Mouse (Mus musculus) intestine, embryonic 16.5 days (tissue): ENCODE data around the gene Numbl. TPM values are rescaled to one million over a fixed set of nuclear protein-coding genes. Genes with fewer than 3 reads are reported as not detected.

Experiments used
- ATAC-seq: fragments of 200-750 bp; cut with Nextera tagmentation; 2 replicates; pipeline ENCODE4 v1.8.0; 2017; ENCODE audit warnings: moderate TSS enrichment, moderate library complexity
- H3K27ac ChIP-seq: fragments of 300-500 bp; sonication (generic); 2 replicates; pipeline ENCODE4 v1.5.1; 2014; ENCODE audit warnings: mild to moderate bottlenecking, low read length
- H3K27me3 ChIP-seq: fragments of 300-500 bp; sonication (generic); replicated peaks from 2 replicates; pipeline ENCODE4 v1.6.1; 2014; ENCODE audit warnings: low read length, control low read depth, mixed read lengths; ENCODE audit not compliant: control insufficient read depth, insufficient read depth
- H3K36me3 ChIP-seq: fragments of 300-500 bp; sonication (generic); 2 replicates; pipeline ENCODE4 v1.6.1; 2014; ENCODE audit warnings: low read length, control low read depth; ENCODE audit not compliant: control insufficient read depth, insufficient read depth
- H3K4me1 ChIP-seq: fragments of 300-500 bp; sonication (generic); 2 replicates; pipeline ENCODE4 v1.6.1; 2014; ENCODE audit warnings: low read length, control low read depth, mixed read lengths; ENCODE audit not compliant: control insufficient read depth, insufficient read depth
- H3K4me2 ChIP-seq: fragments of 300-500 bp; sonication (generic); 2 replicates; pipeline ENCODE4 v1.6.1; 2014; ENCODE audit warnings: low read depth, low read length, control low read depth
- H3K4me3 ChIP-seq: fragments of 300-500 bp; sonication (generic); 2 replicates; pipeline ENCODE4 v1.5.1; 2014; ENCODE audit warnings: mild to moderate bottlenecking, low read length
- H3K9ac ChIP-seq: fragments of 300-500 bp; sonication (generic); 2 replicates; pipeline ENCODE4 v1.6.1; 2014; ENCODE audit warnings: low read depth, low read length
- H3K9me3 ChIP-seq: fragments of 300-500 bp; sonication (generic); 2 replicates; pipeline ENCODE4 v1.6.1; 2016; ENCODE audit warnings: low read length, control low read depth; ENCODE audit not compliant: control insufficient read depth
- WGBS: fragments of 180-500 bp; shearing (Covaris S2); extraction: QIAGEN DNeasy Blood & Tissue Kit; methylation state at CpG from one replicate; pipeline ENCODE4 v1.1.7; 2014; 5-methylcytosine and 5-hydroxymethylcytosine counted together
- polyA plus RNA-seq: library from polyadenylated mRNA; unstranded; fragments of >200 nt; fragmentation: Nextera tagmentation; extraction: Ambion mirVana; gene quantifications from 2 replicates; pipeline ENCODE4 v1.2.1, GENCODE M21; 2015

Gene Numbl
- polyA plus RNA-seq, 1 experiment from 2014 or later, result 9.1 TPM

DNA sequence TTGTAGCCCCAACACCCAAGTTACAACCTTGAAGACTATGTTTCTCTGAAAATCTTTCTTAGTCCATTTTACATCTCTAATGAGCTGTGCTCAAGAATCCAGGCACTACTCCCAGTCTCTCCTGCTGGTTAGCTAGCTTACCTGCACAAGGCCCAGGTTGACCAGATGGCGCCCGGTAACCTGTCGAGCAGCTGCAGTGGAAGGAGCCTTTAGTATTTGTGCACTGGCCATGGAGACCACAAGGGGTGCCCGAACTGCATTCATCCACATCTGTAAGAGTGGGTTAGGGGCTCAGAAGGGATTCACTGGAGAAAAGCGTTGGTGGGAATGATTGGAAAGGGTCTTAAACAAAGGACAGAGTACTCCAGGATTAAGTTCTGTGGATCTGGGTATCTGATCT lies 64.8 kb downstream of the Numbl start:
- Histone ChIP-seq H3K27me3 (peaks cover 17% of the 10 kb centered on the region; the same call in 1 of the 2 replicates), H3K4me1 (peaks cover 10% of the 10 kb centered on the region; the same call in 1 of the 2 replicates), H3K27ac (no peak overlapping the region), H3K4me3 (no peak overlapping the region), H3K36me3 (0 out of 2 replicates have a peak, but pooled peaks cover 2% of the 10 kb centered on the region), H3K9ac (no peak overlapping the region), H3K9me3 (no peaks in the 10 kb centered on the region), H3K4me2 (no peak overlapping the region)
- no peak for ATAC-seq
- WGBS, result 94% methylated on average over 5 of the region's 5 CpGs

DNA sequence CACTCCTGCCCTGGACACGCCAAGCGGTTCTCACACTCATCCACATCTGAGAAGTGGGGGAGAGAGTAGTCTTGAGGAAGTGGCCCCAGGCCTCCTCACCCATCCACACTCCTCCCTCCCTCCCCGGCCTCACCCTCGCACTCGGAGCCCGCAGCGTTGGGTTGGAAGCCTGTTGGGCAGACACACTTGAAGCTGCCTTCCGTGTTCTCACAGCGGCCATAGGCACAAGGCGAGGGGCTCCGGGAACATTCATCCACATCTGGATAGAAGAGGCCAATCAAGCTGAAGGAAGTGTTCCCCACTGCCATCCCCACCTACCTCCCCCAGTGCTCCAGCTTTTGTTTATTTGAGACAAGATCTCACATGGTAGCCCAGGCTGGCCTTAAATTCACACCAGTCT lies 65.9 kb downstream of the Numbl start:
- no peak for ATAC-seq
- Histone ChIP-seq H3K9ac (no peak overlapping the region), H3K4me3 (no peak overlapping the region), H3K27me3 (peaks cover 17% of the 10 kb centered on the region; the same call in 1 of the 2 replicates), H3K36me3 (0 out of 2 replicates have a peak, but pooled peaks cover 2% of the 10 kb centered on the region), H3K4me2 (no peak overlapping the region), H3K9me3 (no peaks in the 10 kb centered on the region), H3K4me1 (peaks cover 11% of the 10 kb centered on the region; the same call in 1 of the 2 replicates), H3K27ac (no peak overlapping the region)
- 97% methylated on average over 11 of the region's 11 CpGs for WGBS

DNA sequence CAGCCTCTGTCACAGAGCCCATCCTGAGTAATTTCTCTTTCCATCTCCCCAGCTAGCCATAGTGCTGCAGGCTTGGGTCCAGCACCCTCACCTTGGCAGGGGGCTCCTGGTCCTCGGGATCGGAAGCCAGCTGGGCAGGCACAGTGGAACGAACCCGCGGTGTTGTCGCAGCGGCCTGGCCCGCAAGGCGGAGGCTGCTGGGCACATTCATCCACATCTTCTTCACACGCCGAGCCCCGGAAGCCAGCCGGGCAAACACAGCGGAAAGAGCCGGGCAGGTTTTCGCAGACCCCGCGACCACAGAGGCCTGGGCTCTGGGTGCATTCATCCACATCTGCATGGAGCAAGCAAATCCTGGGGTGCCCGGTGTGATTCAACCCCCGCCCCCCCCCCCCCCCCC lies 66.7 kb downstream of the Numbl start:
- Histone ChIP-seq H3K36me3 (0 out of 2 replicates have a peak, but pooled peaks cover 2% of the 10 kb centered on the region), H3K27ac (no peak overlapping the region), H3K4me1 (peaks cover 19% of the 10 kb centered on the region), H3K4me3 (no peak overlapping the region), H3K27me3 (peaks cover 15% of the 10 kb centered on the region; the same call in 1 of the 2 replicates), H3K9me3 (no peaks in the 10 kb centered on the region), H3K4me2 (no peak overlapping the region), H3K9ac (no peak overlapping the region)
- 58% methylated on average over 19 of the region's 20 CpGs for WGBS
- ATAC-seq, result no peak

DNA sequence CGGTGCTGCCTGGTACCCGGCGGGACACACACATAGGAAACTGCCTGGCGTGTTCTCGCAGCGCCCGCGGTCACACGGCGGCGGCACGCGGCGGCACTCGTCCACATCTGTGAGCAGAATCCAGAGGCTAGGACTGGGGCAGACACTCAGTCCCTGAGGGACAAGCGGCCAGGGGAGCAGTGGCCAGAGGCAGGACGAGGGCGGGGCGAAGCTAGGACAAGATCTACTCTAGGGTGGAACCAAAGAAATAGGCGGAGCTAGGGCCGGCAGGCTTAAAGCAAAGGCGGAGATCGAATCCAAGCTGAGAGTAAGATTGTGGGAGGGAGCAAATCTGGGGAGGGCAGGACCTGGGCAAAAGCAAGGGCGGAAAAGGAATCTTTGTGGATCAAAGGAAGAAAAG lies 67.5 kb downstream of the Numbl start:
- peak overlapping the region; percentile 47 for H3K4me2 ChIP-seq
- no peak overlapping the region for H3K27ac ChIP-seq
- ATAC-seq, result peak; percentile 41; the same call in 1 of the 2 replicates
- WGBS, result 15% methylated on average over 24 of the region's 24 CpGs
- peak overlapping the region; percentile 37 for H3K4me3 ChIP-seq
- peaks cover 15% of the 10 kb centered on the region; the same call in 1 of the 2 replicates for H3K27me3 ChIP-seq
- H3K9me3 ChIP-seq, result no peaks in the 10 kb centered on the region
- peak overlapping the region; percentile 56 for H3K9ac ChIP-seq
- H3K4me1 ChIP-seq, result peaks cover 26% of the 10 kb centered on the region
- 0 out of 2 replicates have a peak, but pooled peaks cover 2% of the 10 kb centered on the region for H3K36me3 ChIP-seq

DNA sequence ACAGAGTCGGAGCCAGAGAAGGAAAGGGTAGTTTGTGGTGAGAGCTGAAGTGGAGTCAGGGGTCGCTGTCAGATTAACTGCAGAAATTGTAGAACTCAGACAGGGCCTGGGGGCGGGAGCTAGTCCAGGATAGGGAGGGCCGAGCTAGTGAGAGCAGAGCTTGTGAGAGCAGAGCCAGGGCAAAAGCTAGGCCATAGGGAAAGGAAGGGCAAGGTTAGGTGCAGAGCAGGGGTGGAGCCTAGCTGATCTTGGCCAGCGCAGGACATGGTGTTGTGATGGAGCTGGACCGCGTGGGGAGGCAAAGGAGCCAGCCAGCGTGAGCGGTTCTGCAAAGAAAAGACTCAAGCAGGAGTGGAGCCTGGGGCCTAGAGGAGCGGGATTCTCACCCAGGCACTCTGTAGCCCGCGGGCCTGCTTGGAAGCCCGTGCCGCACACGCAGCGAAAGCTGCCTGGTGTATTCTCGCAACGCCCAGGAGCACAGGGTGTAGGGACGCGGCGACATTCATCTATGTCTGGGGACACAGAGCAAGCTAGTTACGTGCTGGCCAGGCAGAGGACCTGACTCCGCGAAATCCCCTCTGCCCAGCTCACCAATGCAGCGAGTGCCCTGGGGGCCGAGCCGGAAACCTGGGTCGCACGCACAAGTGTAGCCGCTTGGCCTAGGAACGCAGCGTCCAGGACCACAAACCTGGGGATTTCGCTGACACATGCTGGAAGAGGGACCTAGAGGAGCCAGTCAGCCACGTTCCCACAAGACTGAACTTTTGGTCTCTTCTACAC lies 68.1 kb downstream of the Numbl start:
- WGBS, result 46% methylated on average over 34 of the region's 34 CpGs
- H3K9me3 ChIP-seq, result no peaks in the 10 kb centered on the region
- no peak for ATAC-seq
- H3K36me3 ChIP-seq, result 0 out of 2 replicates have a peak, but pooled peaks cover 2% of the 10 kb centered on the region
- H3K4me1 ChIP-seq, result peaks cover 32% of the 10 kb centered on the region
- peak overlapping the region; percentile 37 for H3K4me3 ChIP-seq
- H3K27me3 ChIP-seq, result peaks cover 17% of the 10 kb centered on the region; the same call in 1 of the 2 replicates
- H3K27ac ChIP-seq, result no peak overlapping the region
- peak overlapping the region; percentile 47 for H3K4me2 ChIP-seq
- peak overlapping the region; percentile 56; the same call in 1 of the 2 replicates for H3K9ac ChIP-seq

DNA sequence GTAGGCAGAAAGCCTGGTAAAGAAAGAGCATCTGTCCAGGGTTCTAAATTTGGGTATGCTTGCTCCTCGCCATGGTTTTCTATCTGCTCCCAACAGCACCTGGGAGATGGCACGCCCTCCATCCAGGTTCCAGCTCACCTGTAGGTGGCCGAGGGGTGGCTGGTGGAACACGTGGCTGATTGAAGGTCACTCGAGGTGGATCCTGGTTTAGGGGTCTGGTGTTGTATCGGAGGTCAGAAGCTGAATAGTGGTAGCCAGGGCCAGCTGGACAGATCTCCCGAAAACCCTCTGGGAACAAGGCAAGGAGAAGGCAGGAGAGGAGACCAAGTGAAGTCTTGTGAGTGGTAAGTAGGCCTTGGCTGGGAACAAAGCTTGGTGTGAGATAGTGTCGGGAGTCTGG lies 69.3 kb downstream of the Numbl start:
- Histone ChIP-seq H3K27ac (no peak overlapping the region), H3K27me3 (peaks cover 22% of the 10 kb centered on the region; the same call in 1 of the 2 replicates), H3K4me1 (peaks cover 32% of the 10 kb centered on the region), H3K4me3 (no peak overlapping the region), H3K4me2 (no peak overlapping the region), H3K36me3 (0 out of 2 replicates have a peak, but pooled peaks cover 2% of the 10 kb centered on the region), H3K9me3 (no peaks in the 10 kb centered on the region), H3K9ac (no peak overlapping the region)
- ATAC-seq, result no peak
- WGBS, result 93% methylated on average over 8 of the region's 8 CpGs

DNA sequence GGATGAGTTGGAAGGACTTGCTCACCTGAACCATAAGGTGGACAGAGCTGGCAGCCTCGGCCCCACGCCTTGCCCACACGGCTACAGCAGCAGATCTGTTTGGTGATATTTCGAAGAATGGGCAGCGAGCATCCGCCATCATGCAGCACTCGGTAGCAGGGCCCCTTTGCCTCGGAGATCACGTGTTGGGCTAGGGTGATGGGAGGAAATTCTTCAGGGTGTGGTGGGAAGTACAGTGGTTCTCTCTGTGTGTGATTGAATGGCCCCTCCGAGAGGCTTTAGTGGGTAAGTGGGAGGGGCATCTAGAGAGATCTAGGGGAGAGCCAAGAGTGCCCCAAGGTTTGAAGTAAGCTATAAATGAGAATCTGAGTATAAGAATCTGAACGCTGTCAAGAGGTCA lies 69.9 kb downstream of the Numbl start:
- no peak overlapping the region for H3K9ac ChIP-seq
- H3K9me3 ChIP-seq, result no peaks in the 10 kb centered on the region
- 0 out of 2 replicates have a peak, but pooled peaks cover 2% of the 10 kb centered on the region for H3K36me3 ChIP-seq
- peaks cover 24% of the 10 kb centered on the region; the same call in 1 of the 2 replicates for H3K27me3 ChIP-seq
- WGBS, result 89% methylated on average over 11 of the region's 11 CpGs
- H3K27ac ChIP-seq, result no peak overlapping the region
- H3K4me3 ChIP-seq, result no peak overlapping the region
- ATAC-seq, result no peak
- H3K4me2 ChIP-seq, result no peak overlapping the region
- peaks cover 36% of the 10 kb centered on the region for H3K4me1 ChIP-seq

DNA sequence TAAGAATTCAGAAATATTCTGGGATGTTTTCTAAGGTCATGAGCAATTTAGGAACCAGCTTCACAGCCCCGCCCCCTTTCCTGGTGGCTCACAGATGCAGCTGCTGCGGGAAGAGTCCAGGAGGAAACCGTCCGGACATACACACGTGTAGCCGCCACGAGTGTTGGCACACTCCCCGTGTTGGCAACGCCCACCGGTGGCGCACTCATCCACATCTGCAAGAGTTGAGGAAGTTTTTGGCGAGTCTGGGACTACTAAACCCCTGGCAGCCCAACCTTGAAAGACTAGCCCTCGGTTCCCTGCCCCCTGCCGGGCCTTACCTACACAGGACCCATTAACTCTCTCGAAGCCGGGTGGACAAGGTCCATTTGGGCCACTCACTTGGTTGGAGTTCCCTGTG lies 70.4 kb downstream of the Numbl start:
- ATAC-seq, result no peak
- Histone ChIP-seq H3K4me2 (no peak overlapping the region), H3K9ac (no peak overlapping the region), H3K9me3 (no peaks in the 10 kb centered on the region), H3K27me3 (peaks cover 29% of the 10 kb centered on the region; the same call in 1 of the 2 replicates), H3K4me1 (peaks cover 40% of the 10 kb centered on the region), H3K27ac (no peak overlapping the region), H3K36me3 (0 out of 2 replicates have a peak, but pooled peaks cover 2% of the 10 kb centered on the region), H3K4me3 (no peak overlapping the region)
- WGBS, result 41% methylated on average over 16 of the region's 16 CpGs

DNA sequence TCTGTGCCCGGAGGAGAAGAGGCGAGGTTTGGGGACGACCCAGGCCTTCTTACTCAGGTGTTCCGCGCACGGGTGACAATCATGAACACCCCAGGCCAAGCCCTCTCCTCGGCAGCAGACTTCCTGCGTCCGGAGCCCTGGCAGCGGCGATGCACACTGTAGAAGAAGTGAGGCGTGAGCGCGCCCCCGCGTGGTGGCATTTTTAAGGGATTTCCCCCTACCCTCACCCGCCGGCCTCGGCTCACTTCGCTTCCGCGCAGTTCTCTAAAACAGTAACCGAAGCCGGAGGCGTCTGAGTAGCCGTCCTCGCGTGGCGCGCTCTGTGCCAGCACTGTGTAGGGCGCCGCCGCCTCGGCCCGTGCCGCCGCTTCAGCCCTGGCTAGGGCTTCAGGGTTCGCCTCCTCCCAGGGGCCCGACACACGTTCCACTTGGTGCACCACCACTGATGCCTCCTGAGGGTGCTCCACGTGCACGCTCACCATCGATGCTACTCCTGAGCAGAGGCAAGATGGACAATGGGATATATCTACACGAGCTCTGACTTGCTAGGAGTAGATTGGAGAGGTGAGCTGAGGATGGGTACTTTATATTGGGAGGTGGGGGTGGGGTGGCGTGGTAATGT lies 71.2 kb downstream of the Numbl start:
- Histone ChIP-seq H3K27me3 (peaks cover 37% of the 10 kb centered on the region), H3K9me3 (no peaks in the 10 kb centered on the region), H3K4me3 (peak overlapping the region; percentile 35), H3K27ac (no peak overlapping the region), H3K36me3 (0 out of 2 replicates have a peak, but pooled peaks cover 2% of the 10 kb centered on the region), H3K9ac (peak overlapping the region; percentile 63), H3K4me1 (peaks cover 47% of the 10 kb centered on the region), H3K4me2 (peak overlapping the region; percentile 88)
- 6% methylated on average over 45 of the region's 45 CpGs for WGBS
- peak; percentile 15; the same call in 1 of the 2 replicates for ATAC-seq
